Mouse (Mus musculus): Measurements from ENCODE around the gene Lrp8. TPM values are rescaled to one million over a fixed set of nuclear protein-coding genes. Genes with fewer than 3 reads are reported as not detected.

Gene Lrp8
- polyA plus RNA-seq, 1 experiment, result 45.6 TPM

DNA sequence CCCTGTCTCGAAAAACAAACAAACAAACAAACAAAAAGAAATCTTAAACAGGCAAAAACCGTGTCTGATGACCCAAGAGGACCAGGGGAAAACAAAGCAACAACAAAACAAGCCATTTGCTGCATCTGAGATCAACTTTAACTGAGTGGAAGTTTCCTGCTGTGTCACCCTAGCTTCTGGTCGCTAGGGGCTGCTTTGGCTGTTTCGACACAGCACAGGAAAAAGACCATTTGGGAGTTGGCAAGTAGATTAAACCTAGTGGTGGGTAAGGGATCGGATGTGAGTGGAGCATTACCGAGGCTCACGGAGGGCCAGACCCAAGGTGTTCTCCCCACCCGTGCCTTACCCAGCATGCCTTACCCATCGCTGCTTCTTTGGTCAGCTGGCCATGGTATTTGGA is 104.5 kb downstream of the Lrp8 start:
- Histone ChIP-seq H3K27ac (ENCODE audit: control insufficient read depth, insufficient read depth, low read length) (no peak overlapping the region), H3K27me3 (ENCODE audit: control insufficient read depth, insufficient read depth, low read length) (no peaks in the 10 kb centered on the region), H3K4me1 (replicated peaks; ENCODE audit: control insufficient read depth, insufficient read depth, low read length) (no peaks in the 10 kb centered on the region), H3K4me3 (ENCODE audit: control insufficient read depth, insufficient read depth, low read length) (no peak overlapping the region), H3K36me3 (ENCODE audit: control insufficient read depth, insufficient read depth, low read length) (no peaks in the 10 kb centered on the region)
- TF ChIP-seq CTCF (IDR thresholded peaks at IDR 0.05; ENCODE audit: borderline replicate concordance, control insufficient read depth, extremely low read depth, insufficient read depth, low read length, poor library complexity) (no peak), POLR2A (IDR thresholded peaks at IDR 0.05; ENCODE audit: control insufficient read depth, extremely low read depth, insufficient read depth, low read length, poor library complexity) (no peak)
- no peak for DNase-seq
- 93% methylated on average over 9 of the region's 9 CpGs for WGBS

DNA sequence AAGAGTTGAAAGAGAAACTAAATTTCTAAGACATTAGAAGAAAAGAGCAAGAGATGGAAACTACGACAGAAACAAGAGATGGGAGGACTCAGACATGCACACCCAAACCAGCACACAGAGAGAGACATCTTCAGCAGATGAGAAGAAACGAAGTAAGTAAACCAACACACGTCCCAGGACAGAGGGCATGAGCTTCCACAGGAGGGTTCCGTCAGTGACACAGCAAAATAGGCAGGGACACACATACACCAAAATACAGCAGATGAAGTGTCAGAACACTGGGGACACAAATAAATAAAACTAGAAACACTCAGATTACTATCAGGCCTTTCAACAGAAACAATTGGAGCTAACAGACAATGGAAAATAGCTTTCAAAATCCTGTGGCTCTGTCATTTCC is 108.0 kb downstream of the Lrp8 start:
- Histone ChIP-seq H3K36me3 (ENCODE audit: control insufficient read depth, insufficient read depth, low read length) (peaks cover 7% of the 10 kb centered on the region), H3K4me3 (ENCODE audit: control insufficient read depth, insufficient read depth, low read length) (no peak overlapping the region), H3K27me3 (ENCODE audit: control insufficient read depth, insufficient read depth, low read length) (no peaks in the 10 kb centered on the region), H3K27ac (ENCODE audit: control insufficient read depth, insufficient read depth, low read length) (no peak overlapping the region), H3K4me1 (replicated peaks; ENCODE audit: control insufficient read depth, insufficient read depth, low read length) (no peaks in the 10 kb centered on the region)
- no peak for TF ChIP-seq CTCF (IDR thresholded peaks at IDR 0.05; ENCODE audit: borderline replicate concordance, control insufficient read depth, extremely low read depth, insufficient read depth, low read length, poor library complexity)
- TF ChIP-seq POLR2A (IDR thresholded peaks at IDR 0.05; ENCODE audit: control insufficient read depth, extremely low read depth, insufficient read depth, low read length, poor library complexity), result no peak
- WGBS, result 91% methylated on average over 4 of the region's 4 CpGs
- no peak for DNase-seq

DNA sequence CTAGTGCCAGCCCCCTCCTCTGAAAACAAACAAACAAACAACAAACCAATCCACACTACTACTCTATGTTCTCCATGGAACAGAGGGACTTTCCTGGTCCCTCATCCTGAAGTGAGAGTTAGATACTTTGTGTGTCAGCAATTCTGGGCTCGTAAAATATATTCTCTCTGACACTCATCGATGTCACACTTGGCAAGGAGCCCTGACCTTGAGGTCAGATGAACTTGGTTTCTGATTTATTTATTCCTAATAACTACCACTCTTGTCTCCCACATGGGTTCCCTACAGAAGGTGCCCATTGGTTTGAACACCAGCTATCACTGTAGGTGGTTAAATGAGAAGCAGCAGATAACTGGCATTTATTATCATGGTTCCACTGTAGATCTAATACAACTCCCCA is 118.3 kb downstream of the Lrp8 start:
- 94% methylated on average over 2 of the region's 2 CpGs for whole genome bisulfite sequencing
- no peak overlapping the region for H3K27ac ChIP-seq (ENCODE audit: control insufficient read depth, insufficient read depth, low read length)
- H3K27me3 ChIP-seq (ENCODE audit: control insufficient read depth, insufficient read depth, low read length), result no peaks in the 10 kb centered on the region
- H3K36me3 ChIP-seq (ENCODE audit: control insufficient read depth, insufficient read depth, low read length), result no peaks in the 10 kb centered on the region
- no peak for TF ChIP-seq CTCF (IDR thresholded peaks at IDR 0.05; ENCODE audit: borderline replicate concordance, control insufficient read depth, extremely low read depth, insufficient read depth, low read length, poor library complexity)
- no peak for TF ChIP-seq POLR2A (IDR thresholded peaks at IDR 0.05; ENCODE audit: control insufficient read depth, extremely low read depth, insufficient read depth, low read length, poor library complexity)
- DNase-seq, result no peak
- H3K4me3 ChIP-seq (ENCODE audit: control insufficient read depth, insufficient read depth, low read length), result no peak overlapping the region
- H3K4me1 ChIP-seq (replicated peaks; ENCODE audit: control insufficient read depth, insufficient read depth, low read length), result peaks cover 8% of the 10 kb centered on the region

DNA sequence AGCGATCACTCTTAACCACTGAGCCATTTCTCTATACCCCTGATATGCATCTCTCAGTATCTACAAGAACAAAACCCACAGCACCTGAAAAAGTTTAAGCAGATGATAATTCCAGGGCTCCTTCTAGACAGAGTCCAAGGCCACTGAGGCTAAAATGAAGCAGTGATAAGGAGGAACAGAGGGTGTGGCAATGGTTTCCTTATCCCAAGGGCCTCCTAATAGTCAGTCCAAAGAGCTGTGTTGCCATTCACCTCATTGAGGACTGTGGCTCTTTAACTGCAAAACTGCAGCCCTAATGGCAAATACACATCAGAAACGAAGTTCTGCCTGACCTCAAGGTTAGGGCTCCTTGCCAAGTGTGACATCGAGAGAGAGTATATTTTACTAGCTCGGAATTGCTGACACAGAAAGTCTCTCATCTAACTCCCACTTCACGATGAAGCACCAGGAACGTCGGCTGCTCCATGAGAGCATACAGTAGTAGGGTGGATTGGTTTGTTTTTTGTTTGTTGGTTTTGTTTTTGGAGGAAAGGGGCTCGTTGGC is 119.2 kb downstream of the Lrp8 start:
- TF ChIP-seq CTCF (IDR thresholded peaks at IDR 0.05; ENCODE audit: borderline replicate concordance, control insufficient read depth, extremely low read depth, insufficient read depth, low read length, poor library complexity) (no peak), POLR2A (IDR thresholded peaks at IDR 0.05; ENCODE audit: control insufficient read depth, extremely low read depth, insufficient read depth, low read length, poor library complexity) (no peak)
- DNase-seq, result no peak
- no peak overlapping the region for H3K27ac ChIP-seq (ENCODE audit: control insufficient read depth, insufficient read depth, low read length)
- H3K4me1 ChIP-seq (replicated peaks; ENCODE audit: control insufficient read depth, insufficient read depth, low read length), result peaks cover 8% of the 10 kb centered on the region
- WGBS, result 80% methylated on average over 8 of the region's 8 CpGs
- H3K27me3 ChIP-seq (ENCODE audit: control insufficient read depth, insufficient read depth, low read length), result no peaks in the 10 kb centered on the region
- no peaks in the 10 kb centered on the region for H3K36me3 ChIP-seq (ENCODE audit: control insufficient read depth, insufficient read depth, low read length)
- no peak overlapping the region for H3K4me3 ChIP-seq (ENCODE audit: control insufficient read depth, insufficient read depth, low read length)

- no peak overlapping the region for H3K27ac ChIP-seq (ENCODE audit: control insufficient read depth, insufficient read depth, low read length)
- H3K4me3 ChIP-seq (ENCODE audit: control insufficient read depth, insufficient read depth, low read length), result no peak overlapping the region
- peaks cover 8% of the 10 kb centered on the region for H3K4me1 ChIP-seq (replicated peaks; ENCODE audit: control insufficient read depth, insufficient read depth, low read length)
- no peak for TF ChIP-seq CTCF (IDR thresholded peaks at IDR 0.05; ENCODE audit: borderline replicate concordance, control insufficient read depth, extremely low read depth, insufficient read depth, low read length, poor library complexity)
- TF ChIP-seq POLR2A (IDR thresholded peaks at IDR 0.05; ENCODE audit: control insufficient read depth, extremely low read depth, insufficient read depth, low read length, poor library complexity), result no peak
- 71% methylated on average over 4 of the region's 4 CpGs for WGBS
- no peaks in the 10 kb centered on the region for H3K36me3 ChIP-seq (ENCODE audit: control insufficient read depth, insufficient read depth, low read length)
- no peaks in the 10 kb centered on the region for H3K27me3 ChIP-seq (ENCODE audit: control insufficient read depth, insufficient read depth, low read length)
- DNase-seq, result no peak
Measured at GRCm38 (mm10) chr4:107921952-107922351, 119.9 kb downstream of the Lrp8 start.

- DNase-seq, result peak; percentile 92
- TF ChIP-seq CTCF (IDR thresholded peaks at IDR 0.05; ENCODE audit: borderline replicate concordance, control insufficient read depth, extremely low read depth, insufficient read depth, low read length, poor library complexity) (peak; percentile 69; the same call in 1 of the 2 replicates), POLR2A (IDR thresholded peaks at IDR 0.05; ENCODE audit: control insufficient read depth, extremely low read depth, insufficient read depth, low read length, poor library complexity) (peak; percentile 30; the same call in 1 of the 2 replicates)
- Histone ChIP-seq H3K4me1 (replicated peaks; ENCODE audit: control insufficient read depth, insufficient read depth, low read length) (peaks cover 8% of the 10 kb centered on the region), H3K4me3 (ENCODE audit: control insufficient read depth, insufficient read depth, low read length) (peak within 1 kb of the TSS; percentile 76), H3K27me3 (ENCODE audit: control insufficient read depth, insufficient read depth, low read length) (no peaks in the 10 kb centered on the region), H3K36me3 (ENCODE audit: control insufficient read depth, insufficient read depth, low read length) (no peaks in the 10 kb centered on the region), H3K27ac (ENCODE audit: control insufficient read depth, insufficient read depth, low read length) (no peak within 1 kb of the TSS)
- 2% methylated on average over 38 of the region's 38 CpGs for WGBS
Measured at GRCm38 (mm10) chr4:107923145-107923802, 121.2 kb downstream of the Lrp8 start, which contains the start of gene Cpt2. Gene Cpt2 (minus strand): TSS chr4:107923610.
